Mouse (Mus musculus): ENCODE results near the gene Snx15. TPM values are rescaled to one million over a fixed set of nuclear protein-coding genes. Genes with fewer than 3 reads are reported as not detected.

Gene Snx15
- 21.0 and 23.9 TPM in 2 replicates for polyA plus RNA-seq (2015; fragmentation: Nextera tagmentation; extraction: Ambion mirVana)

DNA sequence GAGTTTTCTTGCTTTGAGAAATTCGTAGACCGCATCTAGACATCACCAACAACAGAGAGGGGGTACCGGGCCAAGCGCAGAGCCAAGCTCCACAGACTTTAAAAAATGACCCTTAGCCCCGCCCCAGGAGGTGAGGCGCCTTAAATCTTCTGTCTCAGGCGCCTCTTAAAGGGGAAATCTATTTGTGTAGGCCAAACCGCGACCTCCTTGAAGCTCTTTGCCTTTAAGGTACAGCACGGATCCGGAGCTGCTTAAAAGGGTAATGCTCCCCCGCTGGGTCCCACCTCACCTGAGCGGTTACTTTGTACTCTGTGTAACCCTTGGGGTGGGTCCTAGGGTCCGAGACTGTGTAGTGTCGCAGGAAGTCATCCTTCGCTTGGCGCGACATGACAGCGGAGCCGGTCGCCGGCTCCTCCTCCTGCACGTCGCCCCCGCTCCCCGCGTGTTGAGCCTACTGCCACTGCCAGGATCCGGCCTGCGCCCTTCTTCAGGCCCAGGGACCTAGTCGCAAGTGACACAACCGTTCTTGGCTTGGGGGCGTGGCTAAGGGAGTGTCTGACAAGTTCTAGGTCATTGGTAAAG, at the start of gene Snx15:
Snx15 (minus strand) TSS at position 545 of the 582 bp plus-strand sequence.
- peak; percentile 90 for ATAC-seq (ENCODE audit: extremely low read depth, insufficient number of reproducible peaks, low FRiP score, low TSS enrichment)
- no peaks in the 10 kb centered on the region for H3K36me3 ChIP-seq
- peak within 1 kb of the TSS; percentile 90 for H3K27ac ChIP-seq (replicated peaks)
- H3K27me3 ChIP-seq (replicated peaks) = no peaks in the 10 kb centered on the region
- 0% methylated on average over 32 of the region's 32 CpGs for WGBS
- peak within 1 kb of the TSS; percentile 73 for H3K4me2 ChIP-seq
- peak within 1 kb of the TSS; percentile 63 for H3K4me3 ChIP-seq
- peaks cover 13% of the 10 kb centered on the region for H3K4me1 ChIP-seq
- H3K9ac ChIP-seq = peak within 1 kb of the TSS; percentile 83
- H3K9me3 ChIP-seq = no peaks in the 10 kb centered on the region; the same call in 1 of the 2 replicates

DNA sequence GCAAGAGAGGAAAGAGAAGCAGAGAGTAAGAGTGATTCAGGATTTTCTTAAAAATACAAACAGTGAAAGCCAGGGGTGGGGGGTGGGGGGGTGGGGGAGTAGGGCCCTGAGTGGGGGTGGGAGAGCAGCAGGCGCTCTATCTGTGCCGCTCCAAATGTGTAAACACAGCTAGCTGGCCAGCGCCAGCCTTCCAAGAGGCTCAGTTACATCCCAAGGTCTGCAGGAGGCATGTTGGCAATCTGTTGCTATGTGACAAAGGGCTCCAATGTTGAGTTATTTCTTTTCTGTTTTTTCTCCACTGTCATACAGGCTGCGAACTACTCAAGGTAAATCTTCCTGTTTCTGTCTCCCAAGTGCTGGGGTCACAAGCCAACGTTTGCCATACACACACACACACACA, 46.7 kb upstream of the Snx15 start:
- ATAC-seq (ENCODE audit: extremely low read depth, insufficient number of reproducible peaks, low FRiP score, low TSS enrichment) = no peak
- 27% methylated on average over 5 of the region's 5 CpGs for WGBS
- no peak overlapping the region for H3K4me2 ChIP-seq
- no peak overlapping the region for H3K9ac ChIP-seq
- H3K4me3 ChIP-seq = no peak overlapping the region
- no peaks in the 10 kb centered on the region for H3K36me3 ChIP-seq
- no peaks in the 10 kb centered on the region for H3K4me1 ChIP-seq
- H3K27me3 ChIP-seq (replicated peaks) = no peaks in the 10 kb centered on the region
- H3K27ac ChIP-seq (replicated peaks) = no peak overlapping the region
- no peaks in the 10 kb centered on the region for H3K9me3 ChIP-seq

DNA sequence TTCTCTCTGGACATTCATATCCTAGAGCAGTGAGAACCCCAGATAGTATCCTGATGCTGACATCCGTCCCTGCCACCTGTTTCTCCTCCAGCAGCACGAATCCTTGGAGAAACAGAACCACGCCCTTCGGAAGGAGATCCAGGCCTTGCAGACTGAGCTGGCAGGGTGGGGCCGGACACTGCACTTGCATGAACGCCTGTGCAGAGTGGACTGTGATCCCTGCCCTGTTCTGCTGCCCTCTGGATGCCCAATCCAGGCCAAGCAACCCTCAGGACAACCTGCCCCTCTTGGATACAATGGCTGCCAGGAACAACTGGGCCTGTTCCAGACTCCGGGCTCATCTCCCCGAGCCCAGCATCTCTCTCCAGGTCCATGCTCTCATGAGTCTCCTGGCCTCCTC, 43.1 kb upstream of the Snx15 start:
- Histone ChIP-seq H3K36me3 (no peaks in the 10 kb centered on the region), H3K27ac (replicated peaks) (no peak overlapping the region), H3K9ac (no peak overlapping the region), H3K27me3 (replicated peaks) (no peaks in the 10 kb centered on the region), H3K4me1 (no peaks in the 10 kb centered on the region), H3K4me3 (no peak overlapping the region), H3K4me2 (no peak overlapping the region), H3K9me3 (no peaks in the 10 kb centered on the region)
- WGBS = 76% methylated on average over 8 of the region's 8 CpGs
- ATAC-seq (ENCODE audit: extremely low read depth, insufficient number of reproducible peaks, low FRiP score, low TSS enrichment) = no peak

DNA sequence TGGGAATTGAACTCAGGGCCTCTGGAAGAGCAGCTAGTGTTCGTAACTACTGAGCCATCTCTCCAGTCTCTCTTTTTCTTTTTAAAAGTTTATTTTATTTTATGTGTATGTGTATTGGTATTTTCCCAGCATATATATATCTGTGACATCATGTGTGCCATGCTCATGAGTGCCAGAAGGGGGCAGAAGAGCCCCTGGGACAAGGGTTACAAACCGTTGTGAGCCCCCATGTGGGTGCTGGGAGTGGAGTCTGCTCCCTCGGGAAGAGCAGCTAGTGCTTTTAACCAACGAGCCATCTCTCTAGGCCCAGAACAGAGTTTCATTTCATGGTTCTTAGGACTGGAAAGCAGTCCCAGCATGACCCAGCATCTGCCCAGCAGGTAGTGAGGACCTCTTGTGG, 38.6 kb upstream of the Snx15 start:
- no peaks in the 10 kb centered on the region for H3K36me3 ChIP-seq
- H3K4me3 ChIP-seq = no peak overlapping the region
- no peaks in the 10 kb centered on the region for H3K9me3 ChIP-seq
- ATAC-seq (ENCODE audit: extremely low read depth, insufficient number of reproducible peaks, low FRiP score, low TSS enrichment) = no peak
- 63% methylated on average over 4 of the region's 4 CpGs for WGBS
- no peak overlapping the region for H3K9ac ChIP-seq
- no peak overlapping the region for H3K4me2 ChIP-seq
- 0 out of 2 replicates have a peak, but pooled peaks cover 6% of the 10 kb centered on the region for H3K27me3 ChIP-seq (replicated peaks)
- H3K27ac ChIP-seq (replicated peaks) = no peak overlapping the region
- H3K4me1 ChIP-seq = no peaks in the 10 kb centered on the region

DNA sequence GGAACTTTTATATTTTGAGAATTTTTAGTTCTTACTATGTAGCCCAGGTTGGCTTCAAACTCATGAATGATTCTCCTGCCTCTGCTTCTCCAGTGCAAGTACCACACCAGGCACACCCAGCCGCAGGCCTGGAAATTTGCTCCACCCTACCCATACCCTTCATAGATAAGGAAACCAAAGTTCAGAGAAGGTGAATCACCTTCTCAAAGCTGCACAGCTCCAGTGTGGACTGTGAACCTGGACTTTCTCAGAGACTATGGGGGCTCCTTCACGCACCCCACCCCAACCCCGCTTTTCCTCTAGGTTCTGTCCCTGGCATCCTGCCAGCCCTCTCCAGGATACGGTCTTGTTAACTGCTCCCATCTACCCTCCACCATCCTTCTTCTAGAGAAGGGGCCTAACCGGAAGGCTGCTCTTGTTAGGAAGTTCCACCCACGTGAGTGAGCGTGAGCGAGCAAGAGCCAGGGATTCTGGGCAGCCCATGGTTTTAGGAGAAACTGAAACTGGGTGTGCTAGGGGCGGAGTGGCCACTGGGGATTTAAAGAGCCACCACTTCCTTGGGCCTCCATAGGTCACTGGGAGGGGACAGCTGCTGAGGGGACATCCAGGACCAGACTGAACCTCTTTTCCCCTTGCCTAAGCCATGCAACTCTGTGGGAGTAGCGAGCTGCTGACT, 35.9 kb upstream of the Snx15 start:
- 0 out of 2 replicates have a peak, but pooled peaks cover 11% of the 10 kb centered on the region for H3K27me3 ChIP-seq (replicated peaks)
- WGBS = 63% methylated on average over 10 of the region's 10 CpGs
- no peak overlapping the region for H3K27ac ChIP-seq (replicated peaks)
- H3K4me1 ChIP-seq = no peaks in the 10 kb centered on the region
- no peak overlapping the region for H3K4me3 ChIP-seq
- no peak for ATAC-seq (ENCODE audit: extremely low read depth, insufficient number of reproducible peaks, low FRiP score, low TSS enrichment)
- H3K9ac ChIP-seq = no peak overlapping the region
- no peaks in the 10 kb centered on the region for H3K36me3 ChIP-seq
- H3K9me3 ChIP-seq = no peaks in the 10 kb centered on the region
- no peak overlapping the region for H3K4me2 ChIP-seq

DNA sequence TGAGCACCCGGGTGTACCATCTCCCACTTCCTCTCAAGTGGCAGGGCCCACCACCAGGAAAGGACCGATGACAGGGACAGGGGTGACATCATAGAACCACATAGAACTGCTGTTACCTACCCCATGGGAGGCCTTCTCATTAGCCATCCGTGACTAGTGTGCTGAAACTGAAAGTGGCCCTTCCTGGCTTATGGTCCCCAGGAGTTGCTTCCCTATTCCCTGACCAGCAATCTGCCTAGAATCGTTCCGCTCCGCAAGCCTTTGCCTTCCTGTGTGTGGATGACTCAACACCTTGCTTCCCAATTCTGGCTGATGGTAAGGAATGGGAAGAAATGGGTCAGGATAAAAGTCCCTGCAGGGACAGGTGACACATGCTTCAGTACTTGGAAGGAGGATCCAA, 29.1 kb upstream of the Snx15 start:
- Histone ChIP-seq H3K27me3 (replicated peaks) (0 out of 2 replicates have a peak, but pooled peaks cover 12% of the 10 kb centered on the region), H3K27ac (replicated peaks) (no peak overlapping the region), H3K4me2 (no peak overlapping the region), H3K9me3 (no peaks in the 10 kb centered on the region), H3K36me3 (no peaks in the 10 kb centered on the region), H3K9ac (no peak overlapping the region), H3K4me3 (no peak overlapping the region), H3K4me1 (no peaks in the 10 kb centered on the region)
- 62% methylated on average over 6 of the region's 6 CpGs for WGBS
- ATAC-seq (ENCODE audit: extremely low read depth, insufficient number of reproducible peaks, low FRiP score, low TSS enrichment) = no peak

DNA sequence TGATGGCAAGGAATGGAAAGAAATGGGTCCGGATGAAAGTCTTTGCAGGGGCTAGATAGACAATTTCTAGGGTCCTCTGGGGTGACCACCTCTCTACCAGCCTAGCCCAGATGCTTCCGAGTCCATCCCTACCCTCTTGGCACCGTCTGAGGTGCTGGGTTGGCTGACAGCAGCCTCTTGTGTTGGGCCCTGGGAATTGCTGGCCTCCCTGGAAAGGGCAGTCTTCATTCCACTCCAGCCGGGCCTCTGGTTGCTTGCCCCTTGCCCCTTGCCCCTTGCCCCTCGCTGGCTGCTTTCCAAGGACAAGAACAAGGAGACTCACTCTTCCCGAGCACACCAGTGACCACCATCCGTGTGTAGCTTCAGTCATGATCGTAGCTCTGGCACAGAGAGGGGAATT, 28.3 kb upstream of the Snx15 start:
- no peaks in the 10 kb centered on the region for H3K4me1 ChIP-seq
- H3K4me2 ChIP-seq = no peak overlapping the region
- 61% methylated on average over 8 of the region's 8 CpGs for WGBS
- no peak for ATAC-seq (ENCODE audit: extremely low read depth, insufficient number of reproducible peaks, low FRiP score, low TSS enrichment)
- no peaks in the 10 kb centered on the region for H3K9me3 ChIP-seq
- H3K4me3 ChIP-seq = no peak overlapping the region
- 0 out of 2 replicates have a peak, but pooled peaks cover 5% of the 10 kb centered on the region for H3K27me3 ChIP-seq (replicated peaks)
- no peak overlapping the region for H3K27ac ChIP-seq (replicated peaks)
- H3K9ac ChIP-seq = no peak overlapping the region
- H3K36me3 ChIP-seq = no peaks in the 10 kb centered on the region

DNA sequence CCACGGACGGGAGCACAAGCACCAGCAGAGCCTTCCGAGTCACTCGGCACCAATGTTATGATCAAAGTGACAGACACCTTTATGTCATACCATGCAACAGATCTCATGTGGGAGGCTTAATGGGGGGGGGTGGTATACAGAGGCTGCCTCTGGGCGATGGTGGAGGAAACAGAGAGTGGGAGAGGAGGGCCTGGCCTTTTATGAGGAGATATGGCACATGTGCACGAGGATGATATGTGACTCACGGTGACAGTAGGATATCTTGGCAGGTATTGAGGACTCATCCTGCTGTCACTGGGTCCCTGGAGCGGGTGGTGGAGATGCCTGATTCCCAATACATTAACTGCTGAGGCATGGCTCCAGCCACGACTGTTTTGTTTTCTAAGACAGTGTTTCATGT, 27.1 kb upstream of the Snx15 start:
- no peak for ATAC-seq (ENCODE audit: extremely low read depth, insufficient number of reproducible peaks, low FRiP score, low TSS enrichment)
- Histone ChIP-seq H3K27ac (replicated peaks) (no peak overlapping the region), H3K9me3 (no peaks in the 10 kb centered on the region), H3K4me2 (no peak overlapping the region), H3K4me1 (no peaks in the 10 kb centered on the region), H3K36me3 (no peaks in the 10 kb centered on the region), H3K27me3 (replicated peaks) (peaks cover 4% of the 10 kb centered on the region; the same call in 1 of the 2 replicates), H3K4me3 (no peak overlapping the region), H3K9ac (no peak overlapping the region)
- WGBS = 79% methylated on average over 9 of the region's 9 CpGs

DNA sequence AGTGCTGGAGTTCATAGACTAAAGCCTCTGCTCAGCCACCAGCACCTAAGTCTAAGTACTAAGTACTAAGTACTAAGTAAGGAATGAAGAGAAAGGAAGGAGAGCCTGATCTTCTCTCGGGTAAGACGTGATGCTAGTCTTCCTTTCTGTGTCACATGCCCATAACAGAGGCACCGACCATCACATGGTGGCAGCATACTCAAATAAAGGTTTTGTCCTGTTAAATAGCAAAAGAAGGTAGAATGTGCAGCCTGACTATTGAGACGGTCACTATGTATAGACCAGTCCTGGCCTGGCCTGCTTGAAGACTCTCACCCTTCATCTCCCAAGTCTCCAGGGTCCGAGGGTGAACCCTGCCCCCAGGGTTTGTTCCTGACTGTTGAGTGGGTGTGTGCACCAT, 16.7 kb upstream of the Snx15 start:
- H3K27me3 ChIP-seq (replicated peaks) = no peaks in the 10 kb centered on the region; the same call in 1 of the 2 replicates
- H3K4me1 ChIP-seq = peaks cover 13% of the 10 kb centered on the region
- no peaks in the 10 kb centered on the region for H3K36me3 ChIP-seq
- no peaks in the 10 kb centered on the region for H3K9me3 ChIP-seq
- no peak overlapping the region for H3K4me2 ChIP-seq
- no peak for ATAC-seq (ENCODE audit: extremely low read depth, insufficient number of reproducible peaks, low FRiP score, low TSS enrichment)
- H3K4me3 ChIP-seq = no peak overlapping the region
- H3K27ac ChIP-seq (replicated peaks) = no peak overlapping the region
- WGBS = 64% methylated on average over 5 of the region's 5 CpGs
- H3K9ac ChIP-seq = no peak overlapping the region

DNA sequence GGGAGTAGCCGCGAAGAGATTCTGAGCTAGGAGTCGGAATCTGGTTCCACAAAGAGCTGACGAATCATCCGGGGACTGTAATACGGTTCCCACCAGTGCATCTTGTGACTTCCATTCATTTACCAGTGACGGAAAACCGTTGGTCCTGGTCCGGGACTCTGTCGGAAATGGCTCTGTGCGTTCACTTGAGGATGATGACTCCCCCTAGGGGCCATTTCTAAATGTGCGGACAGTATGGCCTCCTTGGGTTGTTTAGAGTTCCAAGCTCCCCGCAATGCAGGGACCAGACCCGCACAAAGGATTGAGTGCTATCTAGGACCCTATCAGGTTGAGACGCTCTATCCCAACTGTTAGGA, 13.3 kb upstream of the Snx15 start, which contains the start of gene Arl2:
Arl2 (minus strand) TSS at position 155 of the 356 bp plus-strand sequence.
- Histone ChIP-seq H3K9ac (peak within 1 kb of the TSS; percentile 94), H3K4me2 (peak within 1 kb of the TSS; percentile 88), H3K4me3 (peak within 1 kb of the TSS; percentile 68), H3K27me3 (replicated peaks) (no peaks in the 10 kb centered on the region; the same call in 1 of the 2 replicates), H3K36me3 (peaks cover 16% of the 10 kb centered on the region), H3K4me1 (peaks cover 17% of the 10 kb centered on the region), H3K9me3 (no peaks in the 10 kb centered on the region), H3K27ac (replicated peaks) (peak within 1 kb of the TSS; percentile 94)
- WGBS = 0% methylated on average over 15 of the region's 15 CpGs
- peak; percentile 59; the same call in 1 of the 2 replicates for ATAC-seq (ENCODE audit: extremely low read depth, insufficient number of reproducible peaks, low FRiP score, low TSS enrichment)

DNA sequence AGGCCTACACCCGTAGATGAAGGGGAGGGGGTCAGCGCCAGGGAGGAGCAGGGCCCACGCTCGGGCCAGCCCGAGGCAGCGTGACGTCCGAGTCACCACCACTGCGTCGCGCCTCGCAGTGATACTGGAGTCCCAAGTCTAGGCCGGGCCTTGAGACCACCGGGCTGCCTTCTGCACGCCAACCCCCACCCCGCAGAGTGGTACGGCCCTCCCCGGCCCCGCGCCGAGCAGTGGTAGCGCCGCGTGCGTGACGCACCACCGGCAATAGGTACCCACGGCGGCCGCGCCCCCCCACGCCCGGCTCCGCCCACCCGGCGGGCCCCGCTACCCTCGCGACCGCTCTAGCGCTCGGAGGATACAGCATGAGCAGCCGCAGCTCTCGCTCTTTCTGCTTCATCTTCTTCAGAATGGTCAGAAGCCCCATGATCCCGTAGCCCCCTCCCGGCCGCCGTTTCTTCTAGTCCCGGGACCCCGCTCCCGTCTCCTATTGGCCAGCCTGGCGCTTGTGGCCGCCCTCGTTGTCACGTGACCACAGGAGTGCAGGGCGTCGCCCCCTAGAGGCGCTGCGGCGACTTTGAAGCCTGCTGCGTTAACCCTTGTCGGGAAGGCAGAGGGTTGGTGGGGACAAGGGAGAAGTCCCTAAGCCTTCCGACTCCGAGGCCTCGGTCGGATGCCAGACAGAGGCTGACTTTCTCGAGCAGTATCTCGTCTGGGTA, 12.7 kb upstream of the Snx15 start, which contains the start of gene Batf2:
Batf2 (plus strand) TSS at position 306 of the 716 bp plus-strand sequence.
- H3K36me3 ChIP-seq = peaks cover 21% of the 10 kb centered on the region
- peaks cover 17% of the 10 kb centered on the region for H3K4me1 ChIP-seq
- peak within 1 kb of the TSS; percentile 94 for H3K27ac ChIP-seq (replicated peaks)
- H3K4me3 ChIP-seq = peak within 1 kb of the TSS; percentile 68
- no peaks in the 10 kb centered on the region for H3K9me3 ChIP-seq
- under 1% methylated on average over 50 of the region's 68 CpGs for WGBS
- peak; percentile 88 for ATAC-seq (ENCODE audit: extremely low read depth, insufficient number of reproducible peaks, low FRiP score, low TSS enrichment)
- H3K9ac ChIP-seq = peak within 1 kb of the TSS; percentile 94
- H3K4me2 ChIP-seq = peak within 1 kb of the TSS; percentile 88
- no peaks in the 10 kb centered on the region; the same call in 1 of the 2 replicates for H3K27me3 ChIP-seq (replicated peaks)

All from heart, embryonic 13.5 days (tissue).